In the genomic region with DNA sequence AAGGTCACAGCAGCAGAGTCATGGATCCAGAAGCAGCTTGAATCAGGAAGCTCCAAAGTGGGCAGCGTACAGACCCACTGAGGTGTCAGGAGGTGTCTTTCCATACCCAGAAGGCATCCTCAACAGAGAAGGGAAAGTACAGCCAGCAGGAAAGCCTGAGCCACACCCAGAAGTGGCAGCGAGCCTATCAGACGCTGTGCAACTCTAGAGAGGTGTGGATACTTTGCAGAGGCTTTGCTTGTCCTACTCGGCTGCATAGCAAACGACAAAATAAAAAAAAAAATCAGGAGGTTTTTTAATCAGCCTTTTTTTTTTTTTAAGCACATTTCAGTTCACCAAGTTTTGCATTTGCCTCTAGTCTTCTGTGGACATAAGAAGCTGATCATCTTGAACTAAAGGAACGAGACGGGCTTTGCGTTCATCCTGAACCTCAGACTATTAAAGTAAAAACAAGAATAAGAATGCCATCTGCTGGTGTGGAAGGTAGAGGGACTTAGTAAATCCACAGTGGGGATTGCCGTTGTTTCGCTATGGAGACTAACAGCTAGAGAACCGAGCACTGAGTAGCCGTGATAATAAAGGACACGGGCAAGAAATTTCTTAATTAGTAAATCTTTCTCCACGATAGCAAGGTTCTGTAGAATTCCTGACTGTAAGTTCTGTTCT, we compare ENCODE assay signal across 8 mouse cellular contexts.
A peak's percentile ranks its signal among the peaks of the same experiment; 100 is the strongest.
DNase-seq lines count a peak whose midpoint lies in the region; ATAC-seq and TF ChIP-seq lines count a peak whose summit lies in the region.

No protein-coding gene starts in this region.

- WGBS in forebrain, embryonic 12.5 days = 42% methylated on average over 14 of the region's 14 CpGs
- WGBS in forebrain, embryonic 15.5 days = 35% methylated on average over 14 of the region's 14 CpGs
- 25% methylated on average over 14 of the region's 14 CpGs for WGBS in lung, embryonic 14.5 days
- WGBS in lung, adult 2 months = 30% methylated on average over 14 of the region's 14 CpGs
- WGBS in forebrain, embryonic 16.5 days = 39% methylated on average over 14 of the region's 14 CpGs
- 38% methylated on average over 14 of the region's 14 CpGs for WGBS in neural tube, embryonic 14.5 days

- no peaks in the 10 kb centered on the region for H3K4me1 ChIP-seq in forebrain, embryonic 12.5 days
- H3K4me1 ChIP-seq in forebrain, embryonic 15.5 days = no peaks in the 10 kb centered on the region
- H3K4me1 ChIP-seq in lung, embryonic 14.5 days (ENCODE audit: insufficient read depth) = no peaks in the 10 kb centered on the region
- no peaks in the 10 kb centered on the region for H3K4me1 ChIP-seq in lung, adult 2 months (ENCODE audit: control insufficient read depth, insufficient read depth, low read length)
- 0 out of 2 replicates have a peak, but pooled peaks cover 2% of the 10 kb centered on the region for H3K4me1 ChIP-seq in forebrain, embryonic 16.5 days (replicated peaks; ENCODE audit: control insufficient read depth, insufficient read depth, low read length)
- no peaks in the 10 kb centered on the region for H3K4me1 ChIP-seq in neural tube, embryonic 14.5 days (ENCODE audit: control insufficient read depth, insufficient read depth, low read length)

- DNase-seq in lung, embryonic 14.5 days = peak; percentile 61
- DNase-seq in lung, adult 2 months = no peak
- DNase-seq in urinary bladder, postnatal 4 days (ENCODE audit: low spot score in 2 of 2) = no peak
- DNase-seq in thymus, postnatal 10 days (ENCODE audit: low spot score in 2 of 2) = no peak

- peak overlapping the region; percentile 17; the same call in 1 of the 2 replicates for H3K4me2 ChIP-seq in forebrain, embryonic 12.5 days
- H3K4me2 ChIP-seq in forebrain, embryonic 15.5 days (replicated peaks) = no peak overlapping the region; the same call in 1 of the 2 replicates
- H3K4me2 ChIP-seq in lung, embryonic 14.5 days = peak overlapping the region; percentile 45
- H3K4me2 ChIP-seq in forebrain, embryonic 16.5 days (ENCODE audit: low read length) = peak overlapping the region; percentile 15
- peak overlapping the region; percentile 30; the same call in 1 of the 2 replicates for H3K4me2 ChIP-seq in neural tube, embryonic 14.5 days (ENCODE audit: low read depth, low read length)

- no peak for TF ChIP-seq POLR2A in lung, adult 2 months (IDR thresholded peaks at IDR 0.05; ENCODE audit: borderline replicate concordance, extremely low read depth, low read depth, low read length)

- no peaks in the 10 kb centered on the region for H3K9me3 ChIP-seq in forebrain, embryonic 12.5 days
- H3K9me3 ChIP-seq in forebrain, embryonic 15.5 days = no peaks in the 10 kb centered on the region
- H3K9me3 ChIP-seq in lung, embryonic 14.5 days (ENCODE audit: low read depth, low read length) = no peaks in the 10 kb centered on the region
- H3K9me3 ChIP-seq in forebrain, embryonic 16.5 days (ENCODE audit: control insufficient read depth, low read length) = no peaks in the 10 kb centered on the region
- H3K9me3 ChIP-seq in neural tube, embryonic 14.5 days (ENCODE audit: control insufficient read depth, low read length) = no peaks in the 10 kb centered on the region

- no peaks in the 10 kb centered on the region for H3K27me3 ChIP-seq in forebrain, embryonic 12.5 days
- H3K27me3 ChIP-seq in forebrain, embryonic 15.5 days = no peaks in the 10 kb centered on the region
- no peaks in the 10 kb centered on the region for H3K27me3 ChIP-seq in lung, embryonic 14.5 days (ENCODE audit: insufficient read depth, low read length)
- no peaks in the 10 kb centered on the region for H3K27me3 ChIP-seq in forebrain, embryonic 16.5 days (replicated peaks; ENCODE audit: control insufficient read depth, insufficient read depth, low read length)
- H3K27me3 ChIP-seq in neural tube, embryonic 14.5 days (ENCODE audit: control insufficient read depth, insufficient read depth, low read length) = no peaks in the 10 kb centered on the region

- no peak overlapping the region for H3K4me3 ChIP-seq in forebrain, embryonic 12.5 days (replicated peaks)
- H3K4me3 ChIP-seq in forebrain, embryonic 15.5 days = no peak overlapping the region
- no peak overlapping the region; the same call in 1 of the 2 replicates for H3K4me3 ChIP-seq in lung, embryonic 14.5 days (ENCODE audit: low read depth, low read length)
- no peak overlapping the region for H3K4me3 ChIP-seq in lung, adult 2 months (replicated peaks; ENCODE audit: extremely low read depth, low read depth, low read length)
- no peak overlapping the region for H3K4me3 ChIP-seq in forebrain, embryonic 16.5 days (replicated peaks; ENCODE audit: low read length)
- no peak overlapping the region for H3K4me3 ChIP-seq in neural tube, embryonic 14.5 days (ENCODE audit: low read depth, low read length)

- H3K27ac ChIP-seq in forebrain, embryonic 12.5 days = no peak overlapping the region
- H3K27ac ChIP-seq in forebrain, embryonic 15.5 days (replicated peaks) = no peak overlapping the region
- H3K27ac ChIP-seq in lung, embryonic 14.5 days (ENCODE audit: low read depth) = no peak overlapping the region
- H3K27ac ChIP-seq in forebrain, embryonic 16.5 days (ENCODE audit: low read length) = no peak overlapping the region
- H3K27ac ChIP-seq in neural tube, embryonic 14.5 days (ENCODE audit: low read depth, low read length) = no peak overlapping the region

- H3K9ac ChIP-seq in forebrain, embryonic 12.5 days = no peak overlapping the region
- no peak overlapping the region for H3K9ac ChIP-seq in forebrain, embryonic 15.5 days (replicated peaks)
- no peak overlapping the region for H3K9ac ChIP-seq in lung, embryonic 14.5 days
- no peak overlapping the region for H3K9ac ChIP-seq in forebrain, embryonic 16.5 days (replicated peaks; ENCODE audit: low read depth, low read length)
- H3K9ac ChIP-seq in neural tube, embryonic 14.5 days (replicated peaks; ENCODE audit: low read depth, low read length) = no peak overlapping the region

- H3K36me3 ChIP-seq in forebrain, embryonic 12.5 days (replicated peaks) = no peaks in the 10 kb centered on the region
- no peaks in the 10 kb centered on the region for H3K36me3 ChIP-seq in forebrain, embryonic 15.5 days
- H3K36me3 ChIP-seq in lung, embryonic 14.5 days (ENCODE audit: insufficient read depth) = no peaks in the 10 kb centered on the region
- no peaks in the 10 kb centered on the region for H3K36me3 ChIP-seq in forebrain, embryonic 16.5 days (ENCODE audit: control insufficient read depth, insufficient read depth)
- no peaks in the 10 kb centered on the region for H3K36me3 ChIP-seq in neural tube, embryonic 14.5 days (ENCODE audit: control insufficient read depth, insufficient read depth, low read length)

- no peak for ATAC-seq in forebrain, embryonic 12.5 days (ENCODE audit: low FRiP score)
- ATAC-seq in forebrain, embryonic 15.5 days (replicated peaks) = no peak; the same call in 1 of the 2 replicates
- peak; percentile 73; the same call in 1 of the 2 replicates for ATAC-seq in lung, embryonic 14.5 days (ENCODE audit: insufficient read depth)
- peak; percentile 58; the same call in 1 of the 2 replicates for ATAC-seq in forebrain, embryonic 16.5 days
- ATAC-seq in neural tube, embryonic 14.5 days (ENCODE audit: low read depth) = no peak; the same call in 1 of the 2 replicates

- TF ChIP-seq CTCF in lung, embryonic 14.5 days (IDR thresholded peaks at IDR 0.05; ENCODE audit: low read depth) = peak; percentile 37
- no peak for TF ChIP-seq CTCF in lung, adult 2 months (IDR thresholded peaks at IDR 0.05; ENCODE audit: insufficient read depth, low read length)

Comparison
In these comparisons a context has a peak if more than half of its experiments do, and no peak if none do; other contexts are left out.
1. ATAC-seq: peak in lung, embryonic 14.5 days (single experiment) and forebrain, embryonic 16.5 days (single experiment); none in forebrain, embryonic 12.5 days (single experiment), forebrain, embryonic 15.5 days (single experiment) and neural tube, embryonic 14.5 days (single experiment).